Mouse (Mus musculus): ENCODE measurements around the gene Sftpa1. TPM values are rescaled to one million over a fixed set of nuclear protein-coding genes. Genes with fewer than 3 reads are reported as not detected.

The Sftpa1 gene
- total and polyA plus RNA-seq, 2 experiments = 0.46 to 0.48 TPM

GRCm38 (mm10) chr14:41140686-41141085 lies 9.1 kb downstream of the Sftpa1 start:
- peak; percentile 96 for DNase-seq (ENCODE audit: extremely low read depth, low read depth, low spot score)
- Histone ChIP-seq H3K36me3 (ENCODE audit: control insufficient read depth, insufficient read depth, low read length) (no peaks in the 10 kb centered on the region), H3K27me3 (ENCODE audit: control insufficient read depth, insufficient read depth, low read length) (no peaks in the 10 kb centered on the region), H3K9ac (ENCODE audit: low read depth, low read length) (no peak overlapping the region), H3K27ac (replicated peaks; ENCODE audit: insufficient read depth, low read depth, low read length) (peak overlapping the region; percentile 94; the same call in 1 of the 2 replicates), H3K79me2 (ENCODE audit: control insufficient read depth, insufficient read depth, low read length) (no peaks in the 10 kb centered on the region), H3K4me3 (ENCODE audit: insufficient read depth, low read depth, low read length) (no peak overlapping the region), H3K4me1 (ENCODE audit: control insufficient read depth, insufficient read depth, low read length) (peaks cover 9% of the 10 kb centered on the region)
- 79% methylated on average over 1 of the region's 1 CpGs for WGBS
- TF ChIP-seq POLR2A (IDR thresholded peaks at IDR 0.05; ENCODE audit: extremely low read depth, insufficient read depth, low read length) (no peak), CTCF (IDR thresholded peaks at IDR 0.05; ENCODE audit: low read depth, low read length) (no peak)

GRCm38 (mm10) chr14:41146035-41146434 lies 14.5 kb downstream of the Sftpa1 start:
- H3K27ac ChIP-seq (replicated peaks; ENCODE audit: insufficient read depth, low read depth, low read length) = no peak overlapping the region
- WGBS = 54% methylated on average over 6 of the region's 6 CpGs

GRCm38 (mm10) chr14:41146922-41147321 lies 15.3 kb downstream of the Sftpa1 start:
- Histone ChIP-seq H3K4me3 (ENCODE audit: insufficient read depth, low read depth, low read length) (no peak overlapping the region), H3K4me1 (ENCODE audit: control insufficient read depth, insufficient read depth, low read length) (peaks cover 5% of the 10 kb centered on the region), H3K27ac (replicated peaks; ENCODE audit: insufficient read depth, low read depth, low read length) (no peak overlapping the region), H3K79me2 (ENCODE audit: control insufficient read depth, insufficient read depth, low read length) (0 out of 2 replicates have a peak, but pooled peaks cover 1% of the 10 kb centered on the region), H3K27me3 (ENCODE audit: control insufficient read depth, insufficient read depth, low read length) (no peaks in the 10 kb centered on the region), H3K36me3 (ENCODE audit: control insufficient read depth, insufficient read depth, low read length) (no peaks in the 10 kb centered on the region), H3K9ac (ENCODE audit: low read depth, low read length) (no peak overlapping the region)
- TF ChIP-seq CTCF (IDR thresholded peaks at IDR 0.05; ENCODE audit: low read depth, low read length) = no peak
- no peak for TF ChIP-seq POLR2A (IDR thresholded peaks at IDR 0.05; ENCODE audit: extremely low read depth, insufficient read depth, low read length)
- DNase-seq (ENCODE audit: extremely low read depth, low read depth, low spot score) = no peak
- WGBS = 92% methylated on average over 3 of the region's 3 CpGs

More at GRCm38 (mm10) chr14:41146035-41146434, 14.5 kb downstream of the Sftpa1 start:
- no peaks in the 10 kb centered on the region for H3K79me2 ChIP-seq (ENCODE audit: control insufficient read depth, insufficient read depth, low read length)
- H3K9ac ChIP-seq (ENCODE audit: low read depth, low read length) = no peak overlapping the region
- no peak for DNase-seq (ENCODE audit: extremely low read depth, low read depth, low spot score)
- no peaks in the 10 kb centered on the region for H3K27me3 ChIP-seq (ENCODE audit: control insufficient read depth, insufficient read depth, low read length)
- H3K36me3 ChIP-seq (ENCODE audit: control insufficient read depth, insufficient read depth, low read length) = no peaks in the 10 kb centered on the region
- no peak for TF ChIP-seq CTCF (IDR thresholded peaks at IDR 0.05; ENCODE audit: low read depth, low read length)
- TF ChIP-seq POLR2A (IDR thresholded peaks at IDR 0.05; ENCODE audit: extremely low read depth, insufficient read depth, low read length) = no peak
- H3K4me3 ChIP-seq (ENCODE audit: insufficient read depth, low read depth, low read length) = no peak overlapping the region
- peaks cover 8% of the 10 kb centered on the region for H3K4me1 ChIP-seq (ENCODE audit: control insufficient read depth, insufficient read depth, low read length)

- H3K36me3 ChIP-seq (ENCODE audit: control insufficient read depth, insufficient read depth, low read length) = no peaks in the 10 kb centered on the region
- no peak for TF ChIP-seq POLR2A (IDR thresholded peaks at IDR 0.05; ENCODE audit: extremely low read depth, insufficient read depth, low read length)
- peak; percentile 29 for DNase-seq (ENCODE audit: extremely low read depth, low read depth, low spot score)
- H3K27me3 ChIP-seq (ENCODE audit: control insufficient read depth, insufficient read depth, low read length) = no peaks in the 10 kb centered on the region
- no peak overlapping the region for H3K27ac ChIP-seq (replicated peaks; ENCODE audit: insufficient read depth, low read depth, low read length)
- H3K4me1 ChIP-seq (ENCODE audit: control insufficient read depth, insufficient read depth, low read length) = peaks cover 5% of the 10 kb centered on the region
- H3K79me2 ChIP-seq (ENCODE audit: control insufficient read depth, insufficient read depth, low read length) = peaks cover 3% of the 10 kb centered on the region; the same call in 1 of the 2 replicates
- no peak overlapping the region for H3K4me3 ChIP-seq (ENCODE audit: insufficient read depth, low read depth, low read length)
- H3K9ac ChIP-seq (ENCODE audit: low read depth, low read length) = no peak overlapping the region
- 51% methylated on average over 2 of the region's 2 CpGs for whole genome bisulfite sequencing
Observed at GRCm38 (mm10) chr14:41147356-41147755, 15.8 kb downstream of the Sftpa1 start.

GRCm38 (mm10) chr14:41151220-41151898 lies 19.8 kb downstream of the Sftpa1 start, which contains the start of gene Mbl1:
Mbl1 (plus strand) TSS chr14:41151458.
- TF ChIP-seq POLR2A (IDR thresholded peaks at IDR 0.05; ENCODE audit: extremely low read depth, insufficient read depth, low read length) (no peak), CTCF (IDR thresholded peaks at IDR 0.05; ENCODE audit: low read depth, low read length) (no peak)
- DNase-seq (ENCODE audit: extremely low read depth, low read depth, low spot score) = peak; percentile 94
- peaks cover 6% of the 10 kb centered on the region; the same call in 1 of the 2 replicates for H3K36me3 ChIP-seq (ENCODE audit: control insufficient read depth, insufficient read depth, low read length)
- H3K27me3 ChIP-seq (ENCODE audit: control insufficient read depth, insufficient read depth, low read length) = no peaks in the 10 kb centered on the region
- H3K9ac ChIP-seq (ENCODE audit: low read depth, low read length) = peak within 1 kb of the TSS; percentile 72
- whole genome bisulfite sequencing = 18% methylated on average over 7 of the region's 7 CpGs
- peaks cover 15% of the 10 kb centered on the region for H3K4me1 ChIP-seq (ENCODE audit: control insufficient read depth, insufficient read depth, low read length)
- H3K4me3 ChIP-seq (ENCODE audit: insufficient read depth, low read depth, low read length) = peak within 1 kb of the TSS; percentile 65
- peaks cover 13% of the 10 kb centered on the region for H3K79me2 ChIP-seq (ENCODE audit: control insufficient read depth, insufficient read depth, low read length)
- H3K27ac ChIP-seq (replicated peaks; ENCODE audit: insufficient read depth, low read depth, low read length) = peak within 1 kb of the TSS; percentile 100

- no peaks in the 10 kb centered on the region for H3K27me3 ChIP-seq (ENCODE audit: control insufficient read depth, insufficient read depth, low read length)
- peak; percentile 66 for DNase-seq (ENCODE audit: extremely low read depth, low read depth, low spot score)
- H3K4me1 ChIP-seq (ENCODE audit: control insufficient read depth, insufficient read depth, low read length) = peaks cover 40% of the 10 kb centered on the region
- H3K79me2 ChIP-seq (ENCODE audit: control insufficient read depth, insufficient read depth, low read length) = 0 out of 2 replicates have a peak, but pooled peaks cover 2% of the 10 kb centered on the region
- no peak overlapping the region for H3K4me3 ChIP-seq (ENCODE audit: insufficient read depth, low read depth, low read length)
- H3K9ac ChIP-seq (ENCODE audit: low read depth, low read length) = peak overlapping the region; percentile 63
- H3K36me3 ChIP-seq (ENCODE audit: control insufficient read depth, insufficient read depth, low read length) = peaks cover 61% of the 10 kb centered on the region
- H3K27ac ChIP-seq (replicated peaks; ENCODE audit: insufficient read depth, low read depth, low read length) = peak overlapping the region; percentile 87
- WGBS = 15% methylated on average over 4 of the region's 4 CpGs
- TF ChIP-seq CTCF (IDR thresholded peaks at IDR 0.05; ENCODE audit: low read depth, low read length) (no peak), POLR2A (IDR thresholded peaks at IDR 0.05; ENCODE audit: extremely low read depth, insufficient read depth, low read length) (no peak)
Observed at GRCm38 (mm10) chr14:41160076-41160475, 28.5 kb downstream of the Sftpa1 start.

Measured in liver, adult 2 months (tissue).